Mouse (Mus musculus) limb, embryonic 12.5 days (tissue): ENCODE measurements at regions not wholly inside any gene's neighbourhood (a gene's known extent, or its start where the extent isn't known, plus 50 kb on each side); places are given as distances from the start of the nearest gene placed in this dataset.
A peak's percentile ranks its signal among the peaks of the same experiment; 100 is the strongest.

ENCODE experiments used
- ATAC-seq: fragments of 200-750 bp; cut with Nextera tagmentation; 2 replicates; pipeline ENCODE4 v1.8.0; 2017; ENCODE audit warnings: low read depth, moderate TSS enrichment; ENCODE audit not compliant: insufficient number of reproducible peaks, insufficient read depth, low FRiP score, low TSS enrichment
- H3K27ac ChIP-seq: fragments of 300-500 bp; sonication (generic); 2 replicates; pipeline ENCODE4 v1.5.1; 2016; ENCODE audit warnings: mild to moderate bottlenecking, moderate library complexity
- H3K27me3 ChIP-seq: fragments of 300-500 bp; sonication (generic); 2 replicates; pipeline ENCODE4 v1.6.1; 2016; ENCODE audit warnings: mild to moderate bottlenecking, moderate library complexity
- H3K36me3 ChIP-seq: fragments of 300-500 bp; sonication (generic); 2 replicates; pipeline ENCODE4 v1.6.1; 2016; ENCODE audit warnings: mild to moderate bottlenecking, moderate library complexity
- H3K4me1 ChIP-seq: fragments of 300-500 bp; sonication (generic); replicated peaks from 2 replicates; pipeline ENCODE4 v1.6.1; 2016
- H3K4me2 ChIP-seq: fragments of 300-500 bp; sonication (generic); 2 replicates; pipeline ENCODE4 v1.6.1; 2016; ENCODE audit warnings: mild to moderate bottlenecking, moderate library complexity
- H3K4me3 ChIP-seq: fragments of 300-500 bp; sonication (generic); replicated peaks from 2 replicates; pipeline ENCODE4 v1.5.1; 2016; ENCODE audit warnings: mild to moderate bottlenecking
- H3K9ac ChIP-seq: fragments of 300-500 bp; sonication (generic); replicated peaks from 2 replicates; pipeline ENCODE4 v1.6.1; 2016; ENCODE audit warnings: mild to moderate bottlenecking, moderate library complexity
- H3K9me3 ChIP-seq: fragments of 300-500 bp; sonication (generic); 2 replicates; pipeline ENCODE4 v1.6.1; 2016; ENCODE audit warnings: mild to moderate bottlenecking, moderate library complexity
- WGBS: fragments of 180-500 bp; shearing (Covaris S2); methylation state at CpG from one replicate; pipeline ENCODE4 v1.1.7; 2016; 5-methylcytosine and 5-hydroxymethylcytosine counted together

GRCm38 (mm10) chr17:73048164-73048563, 59.6 kb upstream of the Lclat1 start:
- no peak for ATAC-seq
- no peaks in the 10 kb centered on the region for H3K36me3 ChIP-seq
- H3K4me2 ChIP-seq: no peak overlapping the region
- H3K4me3 ChIP-seq: no peak overlapping the region
- no peaks in the 10 kb centered on the region for H3K9me3 ChIP-seq
- H3K27ac ChIP-seq: no peak overlapping the region
- no peak overlapping the region for H3K9ac ChIP-seq
- H3K4me1 ChIP-seq: peaks cover under 1% of the 10 kb centered on the region; the same call in 1 of the 2 replicates
- WGBS: 76% methylated on average over 2 of the region's 2 CpGs
- H3K27me3 ChIP-seq: no peaks in the 10 kb centered on the region

GRCm38 (mm10) chr17:73052956-73053355, 54.8 kb upstream of the Lclat1 start:
- H3K27me3 ChIP-seq: no peaks in the 10 kb centered on the region
- H3K9me3 ChIP-seq: no peaks in the 10 kb centered on the region
- no peak overlapping the region for H3K4me2 ChIP-seq
- H3K4me3 ChIP-seq: no peak overlapping the region
- no peaks in the 10 kb centered on the region for H3K36me3 ChIP-seq
- no peak for ATAC-seq
- WGBS: 82% methylated on average over 2 of the region's 2 CpGs
- H3K27ac ChIP-seq: no peak overlapping the region
- H3K4me1 ChIP-seq: peaks cover 14% of the 10 kb centered on the region
- no peak overlapping the region for H3K9ac ChIP-seq

GRCm38 (mm10) chr17:73053479-73054215, 54.1 kb upstream of the Lclat1 start:
- Histone ChIP-seq H3K4me1 (peaks cover 14% of the 10 kb centered on the region), H3K9ac (no peak overlapping the region), H3K27me3 (no peaks in the 10 kb centered on the region), H3K27ac (peak overlapping the region; percentile 46; the same call in 1 of the 2 replicates), H3K4me3 (no peak overlapping the region), H3K36me3 (no peaks in the 10 kb centered on the region), H3K4me2 (no peak overlapping the region), H3K9me3 (no peaks in the 10 kb centered on the region)
- no peak for ATAC-seq
- 34% methylated on average over 3 of the region's 3 CpGs for WGBS

- no peak overlapping the region for H3K4me3 ChIP-seq
- H3K9me3 ChIP-seq: no peaks in the 10 kb centered on the region
- peak overlapping the region; percentile 35; the same call in 1 of the 2 replicates for H3K27ac ChIP-seq
- peaks cover 14% of the 10 kb centered on the region for H3K4me1 ChIP-seq
- H3K27me3 ChIP-seq: no peaks in the 10 kb centered on the region
- H3K9ac ChIP-seq: no peak overlapping the region
- no peak for ATAC-seq
- no peak overlapping the region for H3K4me2 ChIP-seq
- no peaks in the 10 kb centered on the region for H3K36me3 ChIP-seq
These were observed 53.6 kb upstream of the Lclat1 start for GRCm38 (mm10) chr17:73054226-73054625.

- Histone ChIP-seq H3K4me3 (no peak overlapping the region), H3K27me3 (no peaks in the 10 kb centered on the region), H3K9me3 (no peaks in the 10 kb centered on the region), H3K36me3 (no peaks in the 10 kb centered on the region), H3K9ac (no peak overlapping the region), H3K4me2 (no peak overlapping the region), H3K27ac (no peak overlapping the region), H3K4me1 (peaks cover 14% of the 10 kb centered on the region; the same call in 1 of the 2 replicates)
- no peak for ATAC-seq
- WGBS: 71% methylated on average over 3 of the region's 3 CpGs
These were observed 52.6 kb upstream of the Lclat1 start for GRCm38 (mm10) chr17:73055197-73055596.

- H3K9me3 ChIP-seq: no peaks in the 10 kb centered on the region
- peaks cover 18% of the 10 kb centered on the region for H3K4me1 ChIP-seq
- H3K4me3 ChIP-seq: no peak overlapping the region
- no peak overlapping the region for H3K4me2 ChIP-seq
- H3K27ac ChIP-seq: no peak overlapping the region
- ATAC-seq: no peak
- 63% methylated on average over 6 of the region's 6 CpGs for WGBS
- no peaks in the 10 kb centered on the region for H3K27me3 ChIP-seq
- H3K36me3 ChIP-seq: no peaks in the 10 kb centered on the region
- H3K9ac ChIP-seq: no peak overlapping the region
These were observed 52.2 kb upstream of the Lclat1 start for GRCm38 (mm10) chr17:73055611-73056010.

GRCm38 (mm10) chr17:73056616-73057015, 51.2 kb upstream of the Lclat1 start:
- 84% methylated on average over 2 of the region's 2 CpGs for WGBS
- Histone ChIP-seq H3K4me2 (no peak overlapping the region), H3K4me1 (peaks cover 23% of the 10 kb centered on the region), H3K36me3 (no peaks in the 10 kb centered on the region), H3K27me3 (no peaks in the 10 kb centered on the region), H3K27ac (no peak overlapping the region), H3K9ac (no peak overlapping the region), H3K4me3 (no peak overlapping the region), H3K9me3 (no peaks in the 10 kb centered on the region)
- ATAC-seq: no peak
